Mouse (Mus musculus): ENCODE measurements around the gene Igf1r.

GRCm38 (mm10) chr7:68258326-68259150 lies 305.9 kb downstream of the Igf1r start:
- TF ChIP-seq CTCF (IDR thresholded peaks at IDR 0.05; ENCODE audit: extremely low read depth, insufficient read depth, low read length) (no peak), POLR2A (IDR thresholded peaks at IDR 0.05; ENCODE audit: extremely low read depth, insufficient read depth, low read length) (no peak)

Measured in cortical plate, adult 2 months (tissue).